Mouse (Mus musculus) Patski (cell line): ENCODE measurements around the gene Mllt10. TPM values are rescaled to one million over a fixed set of nuclear protein-coding genes. Genes with fewer than 3 reads are reported as not detected.

ENCODE experiments used
- ATAC-seq: fragments of 100-300 bp; one replicate; pipeline ENCODE4 v1.8.0; 2021
- CTCF ChIA-PET: fragments of 350-600 bp; sonication (Branson Sonifier 250); formaldehyde crosslinking; loops from one replicate; lab custom pipeline; 2022; ENCODE audit warnings: inconsistent platforms; lab: Charles Lee
- POLR2A ChIA-PET: fragments of 350-600 bp; sonication (Branson Sonifier 250); formaldehyde crosslinking; loops from one replicate; lab custom pipeline; 2022; ENCODE audit warnings: antibody characterized with exemption, inconsistent platforms; lab: Charles Lee
- DNase-seq: peaks from one replicate; pipeline ENCODE4 v3.0.0-alpha.2; 2011; ENCODE audit warnings: low read depth, low spot score
- H3K27me3 ChIP-seq: fragments of 371-371 bp; one replicate; pipeline ENCODE4 v1.5.1; 2021
- CTCF ChIP-seq: fragments of 100-300 bp; IDR thresholded peaks from one replicate; pipeline ENCODE4 v1.5.1; 2021
- in situ Hi-C: fragments of 300-500 bp; cut with MboI; formaldehyde crosslinking; loops from 3 replicates; pipeline ENCODE4 v1.11.1; 2018; ENCODE audit warnings: low pct_unique_long_range_greater_than_20kb, mixed read lengths
- polyA plus RNA-seq: library from polyadenylated mRNA; unstranded; gene quantifications from one replicate; pipeline ENCODE4 v1.2.3, GENCODE M21; 2021

Gene Mllt10
- polyA plus RNA-seq, 1 experiment from 2014 or later, result 28.5 TPM

- H3K27me3 ChIP-seq, result no peaks in the 10 kb centered on the region
- in situ Hi-C loops, result no loop called here
- TF ChIP-seq CTCF, result no peak
- CTCF ChIA-PET, result no interaction called here
- no peak for ATAC-seq
- no peak for DNase-seq
- POLR2A ChIA-PET, result no interaction called here
These were observed 56.4 kb downstream of the Mllt10 start for GRCm38 (mm10) chr2:18111411-18111810.

DNA sequence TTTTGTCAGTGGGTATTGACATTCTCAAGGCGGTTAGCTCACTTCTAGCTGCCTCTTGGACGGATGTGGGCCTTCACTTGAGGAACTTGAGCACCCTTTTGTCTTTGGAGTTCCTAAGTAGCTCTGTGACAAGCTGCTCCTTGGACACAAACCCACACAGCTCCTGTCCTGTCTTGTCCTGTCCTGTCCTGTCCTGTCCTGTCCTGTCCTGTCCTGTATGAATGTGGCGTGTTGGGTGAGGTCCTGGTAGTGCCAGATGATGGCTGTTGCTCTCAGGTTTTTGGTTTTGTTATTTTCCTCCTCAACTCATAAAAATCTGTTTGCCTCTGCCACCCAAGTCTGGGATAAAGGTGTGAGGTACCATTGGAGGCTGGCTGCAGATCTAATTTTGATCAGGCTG lies 61.4 kb downstream of the Mllt10 start:
- DNase-seq (no peak), ATAC-seq (no peak)
- no peak for TF ChIP-seq CTCF
- CTCF ChIA-PET, result interaction anchor here (1.2 to 2.2 kb wide), 2 partner anchors 9 to 13 kb away, joined by 3 to 6 read pairs; no protein-coding TSS in a partner anchor
- in situ Hi-C loops, result no loop called here
- H3K27me3 ChIP-seq, result no peaks in the 10 kb centered on the region
- POLR2A ChIA-PET, result no interaction called here

DNA sequence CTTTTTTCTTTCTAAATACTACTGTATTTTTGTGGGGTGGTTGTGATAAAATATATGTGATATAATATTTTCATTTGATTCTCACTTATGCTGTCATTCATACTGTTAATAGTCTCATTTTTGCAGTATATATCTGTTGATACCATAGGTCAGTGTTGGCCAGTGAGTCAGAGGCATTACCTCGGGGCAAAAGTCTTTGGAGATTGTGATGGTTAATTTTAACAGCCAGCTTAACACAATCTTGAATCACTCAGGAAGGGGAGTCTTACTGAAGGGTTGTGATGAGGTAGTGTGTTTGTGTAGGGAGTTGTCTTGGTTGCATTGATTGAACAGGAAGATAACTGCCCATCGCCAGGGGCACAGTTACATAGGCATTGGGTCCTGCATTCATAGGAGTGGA lies 83.1 kb downstream of the Mllt10 start:
- in situ Hi-C loops, result no loop called here
- ATAC-seq, result peak; percentile 79
- peak; percentile 39 for DNase-seq
- H3K27me3 ChIP-seq, result no peaks in the 10 kb centered on the region
- ChIA-PET POLR2A (interaction anchor here (0.5 kb wide), 1 partner anchor 38 kb away, joined by 4 read pairs; no protein-coding TSS in a partner anchor), CTCF (interaction anchor here (0.8 kb wide), 1 partner anchor 23 kb away, joined by 3 read pairs; no protein-coding TSS in a partner anchor)
- TF ChIP-seq CTCF, result no peak

- in situ Hi-C loops, result no loop called here
- ATAC-seq, result no peak
These were observed 84.6 kb downstream of the Mllt10 start for GRCm38 (mm10) chr2:18139646-18140045.

GRCm38 (mm10) chr2:18156131-18156530 lies 101.1 kb downstream of the Mllt10 start:
- in situ Hi-C loops, result no loop called here
- ATAC-seq (no peak), DNase-seq (no peak)
- TF ChIP-seq CTCF, result no peak
- no peaks in the 10 kb centered on the region for H3K27me3 ChIP-seq
- ChIA-PET CTCF (no interaction called here), POLR2A (no interaction called here)

More at GRCm38 (mm10) chr2:18139646-18140045, 84.6 kb downstream of the Mllt10 start:
- CTCF ChIA-PET, result interaction anchor here (1.3 to 1.8 kb wide), 2 partner anchors 11 to 32 kb away, joined by 3 to 4 read pairs; no protein-coding TSS in a partner anchor
- no peak for TF ChIP-seq CTCF
- H3K27me3 ChIP-seq, result no peaks in the 10 kb centered on the region
- POLR2A ChIA-PET, result no interaction called here
- DNase-seq, result no peak

DNA sequence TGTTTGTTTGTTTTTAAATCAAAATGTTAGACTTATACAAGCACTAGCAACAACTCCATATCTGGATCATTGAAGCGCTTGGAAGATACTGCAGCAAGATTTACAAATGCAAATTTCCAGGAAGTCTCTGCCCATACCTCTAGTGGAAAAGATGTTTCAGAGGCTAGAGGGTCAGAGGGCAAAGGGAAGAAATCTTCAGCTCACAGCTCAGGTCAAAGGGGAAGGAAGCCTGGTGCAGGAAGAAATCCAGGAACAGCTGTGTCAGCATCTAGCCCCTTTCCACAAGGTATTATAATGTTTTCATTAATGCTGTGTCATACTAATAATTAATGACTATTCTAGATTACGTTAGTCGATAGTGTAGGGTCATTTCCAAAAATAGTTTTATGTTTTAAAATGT lies 104.4 kb downstream of the Mllt10 start:
- ChIA-PET CTCF (no interaction called here), POLR2A (no interaction called here)
- H3K27me3 ChIP-seq, result no peaks in the 10 kb centered on the region
- DNase-seq (no peak), ATAC-seq (no peak)
- in situ Hi-C loops, result no loop called here
- TF ChIP-seq CTCF, result no peak

- TF ChIP-seq CTCF, result no peak
- ATAC-seq (no peak), DNase-seq (no peak)
- no peaks in the 10 kb centered on the region for H3K27me3 ChIP-seq
- ChIA-PET POLR2A (no interaction called here), CTCF (no interaction called here)
- in situ Hi-C loops, result no loop called here
These were observed 106.0 kb downstream of the Mllt10 start for GRCm38 (mm10) chr2:18160992-18161391.

DNA sequence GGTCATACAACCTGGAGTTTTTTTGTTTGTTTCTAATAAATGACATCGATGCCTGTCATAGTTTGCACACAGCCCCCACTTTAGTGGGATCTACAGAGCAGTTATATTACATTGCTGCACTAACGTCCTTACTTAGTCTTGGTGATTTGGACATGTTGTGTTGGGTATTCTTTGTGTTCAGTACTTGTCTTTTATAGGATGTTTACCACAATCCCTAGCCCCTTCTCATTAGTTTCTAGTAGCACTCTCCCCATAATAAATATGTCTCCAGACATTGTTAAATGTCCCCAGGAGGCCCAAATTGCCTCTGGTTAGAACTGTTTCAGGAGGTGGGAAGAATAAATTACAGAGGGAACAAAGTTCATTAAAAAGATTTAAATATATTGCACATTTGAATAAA lies 110.5 kb downstream of the Mllt10 start:
- DNase-seq (no peak), ATAC-seq (no peak)
- no peaks in the 10 kb centered on the region for H3K27me3 ChIP-seq
- no peak for TF ChIP-seq CTCF
- in situ Hi-C loops, result no loop called here
- ChIA-PET POLR2A (no interaction called here), CTCF (no interaction called here)

DNA sequence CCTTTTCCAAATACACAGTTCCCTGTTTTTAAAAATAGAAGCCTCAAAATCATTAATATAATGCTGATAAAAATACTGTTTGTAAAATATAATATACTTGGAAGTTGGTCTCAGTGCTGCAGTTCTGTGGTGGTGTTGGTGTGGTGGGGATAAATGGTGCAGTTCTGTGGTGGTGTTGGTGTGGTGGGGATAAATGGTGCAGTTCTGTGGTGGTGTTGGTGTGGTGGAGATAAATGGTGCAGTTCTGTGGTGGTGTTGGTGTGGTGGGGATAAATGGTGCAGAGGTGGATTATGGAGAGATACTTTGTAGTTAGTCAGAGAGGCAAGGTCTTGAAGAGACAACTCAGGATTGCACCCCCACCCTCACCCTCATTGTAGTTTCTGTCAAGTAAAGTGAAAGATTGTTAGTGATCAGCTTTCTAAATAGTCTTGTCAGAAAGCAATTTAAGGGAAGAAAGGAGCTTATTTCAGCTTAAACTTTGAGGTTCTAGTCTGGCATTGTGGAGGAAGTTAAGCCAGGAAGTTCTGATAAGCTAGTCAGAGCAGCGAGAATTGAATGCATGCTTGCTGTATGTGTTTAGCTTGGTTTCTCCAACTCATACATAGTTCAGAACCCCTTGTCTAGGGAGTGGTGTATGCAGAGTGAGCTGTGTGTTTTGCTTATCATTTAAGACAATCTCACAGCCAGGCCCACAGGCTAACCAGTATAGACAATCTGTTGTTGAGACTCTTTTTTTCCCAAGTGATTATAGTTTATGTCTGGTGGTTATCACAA lies 114.3 kb downstream of the Mllt10 start:
- ATAC-seq, result no peak
- no peak for DNase-seq
- no peaks in the 10 kb centered on the region for H3K27me3 ChIP-seq
- in situ Hi-C loops, result no loop called here
- CTCF ChIA-PET, result interaction anchor here (0.9 to 1.4 kb wide), 2 partner anchors 15 to 25 kb away, joined by 3 read pairs; no protein-coding TSS in a partner anchor
- POLR2A ChIA-PET, result no interaction called here
- no peak for TF ChIP-seq CTCF

DNA sequence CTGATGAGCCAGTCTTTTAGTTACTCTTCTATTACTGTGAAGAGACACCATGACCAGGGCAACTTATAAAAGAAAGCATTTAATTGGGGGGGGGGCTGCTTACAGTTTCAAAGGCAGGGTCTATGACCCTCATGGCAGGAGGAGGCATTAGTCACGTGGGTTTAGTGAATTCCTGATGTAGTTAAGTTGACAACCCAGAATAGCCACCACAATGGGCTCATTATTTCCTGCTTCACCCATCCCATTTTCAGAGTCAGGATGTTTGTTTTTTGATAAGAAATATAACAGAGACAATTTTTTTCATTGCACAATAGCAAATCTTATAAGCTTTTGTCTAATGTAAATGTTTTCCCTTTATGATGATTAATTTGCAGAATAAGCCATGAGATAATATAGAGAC lies 120.2 kb downstream of the Mllt10 start:
- no peak for TF ChIP-seq CTCF
- DNase-seq, result no peak
- no peak for ATAC-seq
- POLR2A ChIA-PET, result no interaction called here
- CTCF ChIA-PET, result interaction anchor here (1.3 kb wide), 1 partner anchor 26 kb away, joined by 3 read pairs; no protein-coding TSS in a partner anchor
- in situ Hi-C loops, result no loop called here
- H3K27me3 ChIP-seq, result no peaks in the 10 kb centered on the region

- POLR2A ChIA-PET, result interaction anchor here (0.6 kb wide), 1 partner anchor 38 kb away, joined by 4 read pairs; no protein-coding TSS in a partner anchor
- H3K27me3 ChIP-seq, result no peaks in the 10 kb centered on the region
- no peak for DNase-seq
- CTCF ChIA-PET, result interaction anchor here (1.3 kb wide), 1 partner anchor 27 kb away, joined by 3 read pairs; no protein-coding TSS in a partner anchor
- in situ Hi-C loops, result no loop called here
- no peak for ATAC-seq
- no peak for TF ChIP-seq CTCF
These were observed 121.2 kb downstream of the Mllt10 start for GRCm38 (mm10) chr2:18176235-18176634.
